Mouse (Mus musculus): ENCODE measurements at regions not wholly inside any gene's neighbourhood (a gene's known extent, or its start where the extent isn't known, plus 50 kb on each side); places are given as distances from the start of the nearest gene placed in this dataset.

- DNase-seq = no peak
Measured at GRCm38 (mm10) chr7:67462591-67462990, 89.9 kb upstream of the Mef2a start.

- peak; percentile 78 for DNase-seq
Measured at GRCm38 (mm10) chr7:67461333-67462255, 88.9 kb upstream of the Mef2a start.

- peak; percentile 46 for DNase-seq
Measured at GRCm38 (mm10) chr7:67459810-67460209, 87.2 kb upstream of the Mef2a start.

GRCm38 (mm10) chr7:67459209-67459608 lies 86.6 kb upstream of the Mef2a start:
- no peak for DNase-seq

- no peak for DNase-seq
Measured at GRCm38 (mm10) chr7:67458640-67459039, 86.0 kb upstream of the Mef2a start.

- DNase-seq = no peak
Measured at GRCm38 (mm10) chr7:67457898-67458297, 85.2 kb upstream of the Mef2a start.

GRCm38 (mm10) chr7:67456015-67456414 lies 83.4 kb upstream of the Mef2a start:
- no peak for DNase-seq

GRCm38 (mm10) chr7:67454458-67454857 lies 81.8 kb upstream of the Mef2a start:
- DNase-seq = no peak

- DNase-seq = peak; percentile 39
Measured at GRCm38 (mm10) chr7:67451157-67451793, 78.6 kb upstream of the Mef2a start.

- DNase-seq = no peak
Measured at GRCm38 (mm10) chr7:67446606-67447005, 73.9 kb upstream of the Mef2a start.

- DNase-seq = no peak
Measured at GRCm38 (mm10) chr7:67445203-67446041, 72.8 kb upstream of the Mef2a start.

- DNase-seq = no peak
Measured at GRCm38 (mm10) chr7:67444523-67444942, 71.9 kb upstream of the Mef2a start.

GRCm38 (mm10) chr7:67443666-67444065 lies 71.0 kb upstream of the Mef2a start:
- DNase-seq = no peak

- DNase-seq = peak; percentile 52
Measured at GRCm38 (mm10) chr7:67443001-67443555, 70.4 kb upstream of the Mef2a start.

GRCm38 (mm10) chr7:67442284-67442683 lies 69.6 kb upstream of the Mef2a start:
- DNase-seq = no peak

- no peak for DNase-seq
Measured at GRCm38 (mm10) chr7:67440806-67441205, 68.1 kb upstream of the Mef2a start.

GRCm38 (mm10) chr7:67437216-67438006 lies 64.8 kb upstream of the Mef2a start:
- no peak for DNase-seq

GRCm38 (mm10) chr7:67435643-67436339 lies 63.1 kb upstream of the Mef2a start:
- no peak for DNase-seq

- DNase-seq = no peak
Measured at GRCm38 (mm10) chr7:67430987-67431386, 58.3 kb upstream of the Mef2a start.

GRCm38 (mm10) chr7:67430041-67430440 lies 57.4 kb upstream of the Mef2a start:
- DNase-seq = no peak

All from adrenal gland, adult 8-10 months (tissue).